Mouse (Mus musculus) embryo, embryonic 11 days (tissue): ENCODE results near the gene Mical2.

Experiments
- DNase-seq: peaks from one replicate; pipeline ENCODE4 v3.0.0-alpha.2; 2015

Mical2 gene

GRCm38 (mm10) chr7:112225615-112226262, at the start of gene Mical2:
Gene Mical2, plus strand, starts transcription at chr7:112225856.
- DNase-seq, result peak; percentile 95

- no peak for DNase-seq
Observed at GRCm38 (mm10) chr7:112176627-112177026, 49.0 kb upstream of the Mical2 start.

- peak; percentile 90 for DNase-seq
Observed at GRCm38 (mm10) chr7:112180235-112180705, 45.4 kb upstream of the Mical2 start.

- DNase-seq, result peak; percentile 81
Observed at GRCm38 (mm10) chr7:112183258-112183841, 42.3 kb upstream of the Mical2 start.

GRCm38 (mm10) chr7:112184519-112185225, 41.0 kb upstream of the Mical2 start:
- DNase-seq, result no peak

GRCm38 (mm10) chr7:112185226-112185745, 40.4 kb upstream of the Mical2 start:
- no peak for DNase-seq

- no peak for DNase-seq
Observed at GRCm38 (mm10) chr7:112186871-112187270, 38.8 kb upstream of the Mical2 start.

- no peak for DNase-seq
Observed at GRCm38 (mm10) chr7:112187536-112188459, 37.9 kb upstream of the Mical2 start.

- no peak for DNase-seq
Observed at GRCm38 (mm10) chr7:112192237-112192636, 33.4 kb upstream of the Mical2 start.

GRCm38 (mm10) chr7:112192778-112193177, 32.9 kb upstream of the Mical2 start:
- no peak for DNase-seq

GRCm38 (mm10) chr7:112194286-112194685, 31.4 kb upstream of the Mical2 start:
- no peak for DNase-seq

- DNase-seq, result no peak
Observed at GRCm38 (mm10) chr7:112197461-112197860, 28.2 kb upstream of the Mical2 start.

- no peak for DNase-seq
Observed at GRCm38 (mm10) chr7:112199343-112199742, 26.3 kb upstream of the Mical2 start.

GRCm38 (mm10) chr7:112200761-112201160, 24.9 kb upstream of the Mical2 start:
- no peak for DNase-seq

- no peak for DNase-seq
Observed at GRCm38 (mm10) chr7:112202194-112202593, 23.5 kb upstream of the Mical2 start.

GRCm38 (mm10) chr7:112202843-112203242, 22.8 kb upstream of the Mical2 start:
- no peak for DNase-seq

- no peak for DNase-seq
Observed at GRCm38 (mm10) chr7:112203937-112204336, 21.7 kb upstream of the Mical2 start.

GRCm38 (mm10) chr7:112204380-112204963, 21.2 kb upstream of the Mical2 start:
- no peak for DNase-seq

- no peak for DNase-seq
Observed at GRCm38 (mm10) chr7:112205513-112205912, 20.1 kb upstream of the Mical2 start.

- DNase-seq, result no peak
Observed at GRCm38 (mm10) chr7:112207717-112208116, 17.9 kb upstream of the Mical2 start.

GRCm38 (mm10) chr7:112208323-112209167, 17.1 kb upstream of the Mical2 start:
- no peak for DNase-seq
